Mouse (Mus musculus) heart, adult 2 months (tissue): Measurements from ENCODE around the gene Acin1.

Source experiments
- CTCF ChIP-seq: fragments of 200-600 bp; IDR thresholded peaks from 2 replicates; pipeline ENCODE4 v1.8.1; 2022; ENCODE audit warnings: antibody characterized with exemption, mild to moderate bottlenecking, moderate library complexity
- POLR2A ChIP-seq: fragments of 200-500 bp; IDR thresholded peaks from 2 replicates; pipeline ENCODE4 v1.6.1; 2011; ENCODE audit warnings: mild to moderate bottlenecking, low read depth, low read length, control low read depth; ENCODE audit not compliant: insufficient read depth

GRCm38 (mm10) chr14:54698733-54699132 is 12.0 kb upstream of the Acin1 start, which contains the start of gene Gm29776:
- TF ChIP-seq POLR2A = no peak
- TF ChIP-seq CTCF = no peak
